Mouse (Mus musculus): ENCODE results near the gene Prkca.

GRCm38 (mm10) chr11:108204895-108205248 lies 138.9 kb downstream of the Prkca start:
- TF ChIP-seq EP300 (IDR thresholded peaks at IDR 0.05; ENCODE audit: low read depth) (no peak), CTCF (IDR thresholded peaks at IDR 0.05; ENCODE audit: low read depth) (no peak)
